Mouse (Mus musculus) liver, postnatal 0 days (tissue): Measurements from ENCODE around the gene Mtch2.

Experiments
- CTCF ChIP-seq: sonication (generic); IDR thresholded peaks from 2 replicates; pipeline ENCODE4 v1.5.1; 2016; ENCODE audit warnings: antibody characterized with exemption, low read depth
- EP300 ChIP-seq: IDR thresholded peaks from 2 replicates; pipeline ENCODE4 v1.6.1; 2016; ENCODE audit warnings: antibody characterized with exemption, low read depth, mild to moderate bottlenecking

GRCm38 (mm10) chr2:90838621-90839020 is 8.3 kb upstream of the Mtch2 start:
- TF ChIP-seq EP300 (no peak), CTCF (no peak)
